Comparison of ENCODE assay signal across 13 mouse cellular contexts in the genomic region with DNA sequence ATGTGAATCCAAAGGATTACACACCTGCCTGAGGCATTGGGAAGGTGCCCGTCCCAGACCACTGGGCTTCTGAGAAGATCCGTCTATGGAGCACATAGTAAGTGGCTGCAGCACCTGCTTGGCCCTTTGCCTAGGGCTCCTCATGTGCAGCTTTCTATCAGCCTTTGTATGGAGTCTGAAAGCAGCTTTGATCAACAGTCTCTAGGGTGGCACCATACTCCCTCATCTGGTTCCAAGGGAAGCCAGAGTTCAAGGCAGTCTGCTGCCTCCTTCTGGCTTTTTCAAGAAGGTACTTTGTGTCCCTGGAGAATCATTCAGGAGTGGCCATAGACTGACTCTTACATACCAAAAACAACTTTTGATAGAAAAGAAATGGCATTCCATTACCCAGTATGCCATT.
DNase-seq lines count a peak whose midpoint lies in the region; ATAC-seq lines count a peak whose summit lies in the region.
"Had no signal": no experiment of that assay in that cellular context is flagged by ENCODE, and none has a peak within 500 bp of the region (broad histone marks: within the 10 kb centered on the region; RNA-seq: fewer than 3 reads in every experiment).

No protein-coding gene starts in this region.

- no peak overlapping the region for H3K27ac ChIP-seq in embryonic facial prominence, embryonic 14.5 days (replicated peaks; ENCODE audit: low read depth, low read length)
- H3K27ac ChIP-seq in embryonic facial prominence, embryonic 10.5 days (replicated peaks), result no peak overlapping the region
- H3K27ac ChIP-seq: hindbrain, embryonic 12.5 days; liver, embryonic 14.5 days; neural tube, embryonic 15.5 days had no signal

- peak; percentile 22; the same call in 1 of the 2 replicates for ATAC-seq in embryonic facial prominence, embryonic 14.5 days (ENCODE audit: low read depth)

- no peak overlapping the region for H3K9ac ChIP-seq in embryonic facial prominence, embryonic 14.5 days (ENCODE audit: low read depth, low read length)
- H3K9ac ChIP-seq: hindbrain, embryonic 12.5 days; liver, embryonic 14.5 days; neural tube, embryonic 15.5 days had no signal

- H3K4me2 ChIP-seq in embryonic facial prominence, embryonic 14.5 days (ENCODE audit: low read depth, low read length), result no peak overlapping the region
- H3K4me2 ChIP-seq: heart, embryonic 11.5 days; hindbrain, embryonic 12.5 days; neural tube, embryonic 15.5 days had no signal

- DNase-seq in embryonic facial prominence, embryonic 14.5 days (ENCODE audit: low spot score), result peak; percentile 26
- DNase-seq in embryonic facial prominence, embryonic 10.5 days (ENCODE audit: low spot score), result no peak
- DNase-seq in layer of hippocampus, adult 11-12 months (ENCODE audit: low spot score), result peak; percentile 64
- DNase-seq in layer of hippocampus, adult 9-10 months (ENCODE audit: low spot score), result no peak
- peak; percentile 18 for DNase-seq in right cerebral cortex, postnatal 14 days
- no peak for DNase-seq in right cerebral cortex, adult 2 months (ENCODE audit: low spot score in 2 of 2)
- no peak for DNase-seq in urinary bladder, postnatal 4 days (ENCODE audit: low spot score in 2 of 2)
- no peak for DNase-seq in cerebellum, adult 9-10 months
- DNase-seq: adrenal gland, postnatal 25 days had no signal

- H3K4me1 ChIP-seq in embryonic facial prominence, embryonic 14.5 days (ENCODE audit: control insufficient read depth, insufficient read depth, low read length), result peaks cover 9% of the 10 kb centered on the region; the same call in 1 of the 2 replicates
- H3K4me1 ChIP-seq in embryonic facial prominence, embryonic 10.5 days, result peaks cover 12% of the 10 kb centered on the region

- H3K36me3 ChIP-seq in embryonic facial prominence, embryonic 14.5 days (ENCODE audit: control insufficient read depth, insufficient read depth, low read length), result no peaks in the 10 kb centered on the region
- no peaks in the 10 kb centered on the region for H3K36me3 ChIP-seq in embryonic facial prominence, embryonic 10.5 days (replicated peaks)
- H3K36me3 ChIP-seq: hindbrain, embryonic 12.5 days; neural tube, embryonic 15.5 days had no signal

- no peaks in the 10 kb centered on the region for H3K27me3 ChIP-seq in embryonic facial prominence, embryonic 14.5 days (replicated peaks; ENCODE audit: control insufficient read depth, insufficient read depth, low read length)
- peaks cover 4% of the 10 kb centered on the region; the same call in 1 of the 2 replicates for H3K27me3 ChIP-seq in embryonic facial prominence, embryonic 10.5 days (replicated peaks; ENCODE audit: low read depth, poor library complexity, severe bottlenecking)
- H3K27me3 ChIP-seq: hindbrain, embryonic 12.5 days; neural tube, embryonic 15.5 days had no signal

- H3K4me3 ChIP-seq in embryonic facial prominence, embryonic 14.5 days (ENCODE audit: low read depth, low read length), result no peak overlapping the region
- H3K4me3 ChIP-seq in embryonic facial prominence, embryonic 10.5 days, result no peak overlapping the region
- H3K4me3 ChIP-seq: hindbrain, embryonic 12.5 days; neural tube, embryonic 15.5 days had no signal

- H3K9me3 ChIP-seq in embryonic facial prominence, embryonic 14.5 days (ENCODE audit: control insufficient read depth, low read length), result no peaks in the 10 kb centered on the region
- H3K9me3 ChIP-seq in embryonic facial prominence, embryonic 10.5 days, result no peaks in the 10 kb centered on the region
- H3K9me3 ChIP-seq: hindbrain, embryonic 12.5 days; neural tube, embryonic 15.5 days had no signal

- WGBS in embryonic facial prominence, embryonic 14.5 days, result 66% methylated on average over 2 of the region's 2 CpGs
- 78% methylated on average over 2 of the region's 2 CpGs for WGBS in embryonic facial prominence, embryonic 10.5 days

Comparison
In these comparisons a context has a peak if more than half of its experiments do, and no peak if none do; other contexts are left out.
1. DNase-seq: peak in embryonic facial prominence, embryonic 14.5 days (single experiment), layer of hippocampus, adult 11-12 months (single experiment) and right cerebral cortex, postnatal 14 days (single experiment); none in embryonic facial prominence, embryonic 10.5 days (single experiment), layer of hippocampus, adult 9-10 months (single experiment), right cerebral cortex, adult 2 months (0 of 2), urinary bladder, postnatal 4 days (0 of 2) and cerebellum, adult 9-10 months (single experiment).